Mouse (Mus musculus) G1E (cell line): ENCODE data around the gene Dedd2.

Experiments used
- CTCF ChIP-seq: IDR thresholded peaks from 2 replicates; pipeline ENCODE4 v1.5.1; 2012; ENCODE audit warnings: low read depth, low read length, inconsistent platforms, mixed read lengths
- GATA1 ChIP-seq: IDR thresholded peaks from 2 replicates; pipeline ENCODE4 v1.6.1; 2012; ENCODE audit warnings: borderline replicate concordance, low read length, inconsistent platforms, mixed read lengths
- GATA2 ChIP-seq: IDR thresholded peaks from 2 replicates; pipeline ENCODE4 v1.6.1; 2012; ENCODE audit warnings: low read depth, low read length, inconsistent platforms, borderline replicate concordance
- POLR2AphosphoS5 ChIP-seq: IDR thresholded peaks from 2 replicates; pipeline ENCODE4 v1.6.1; 2012; ENCODE audit warnings: low read depth, low read length, inconsistent platforms; ENCODE audit not compliant: insufficient replicate concordance
- TAL1 ChIP-seq: conservative IDR thresholded peaks from 2 replicates; pipeline ENCODE4 v1.6.1; 2012; ENCODE audit warnings: low read depth, low read length, inconsistent platforms, mixed read lengths

DNA sequence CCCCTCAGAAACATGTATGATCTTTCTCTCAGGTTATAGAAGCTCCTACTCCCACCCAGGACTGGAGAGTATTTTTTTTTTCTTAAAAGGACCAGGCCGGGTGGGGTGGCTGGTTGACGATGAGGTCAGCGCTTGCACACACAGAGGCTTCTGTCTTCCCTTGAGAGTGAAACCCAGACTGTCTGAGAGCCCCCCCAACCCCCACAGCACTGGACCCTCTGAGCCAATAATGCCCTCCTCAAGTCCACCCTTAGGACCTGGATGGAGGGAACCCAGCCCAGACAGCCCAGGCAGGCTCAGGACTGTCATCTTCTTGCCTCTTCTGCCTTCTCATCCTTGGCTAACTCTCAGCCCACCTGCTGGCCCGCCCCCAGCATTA is 26.3 kb upstream of the Dedd2 start:
- TF ChIP-seq CTCF = no peak
- TF ChIP-seq TAL1 = no peak
- TF ChIP-seq GATA1 = no peak
- no peak for TF ChIP-seq POLR2AphosphoS5
- TF ChIP-seq GATA2 = no peak
